Mouse (Mus musculus): ENCODE measurements at regions not wholly inside any gene's neighbourhood (a gene's known extent, or its start where the extent isn't known, plus 50 kb on each side); places are given as distances from the start of the nearest gene placed in this dataset.

DNA sequence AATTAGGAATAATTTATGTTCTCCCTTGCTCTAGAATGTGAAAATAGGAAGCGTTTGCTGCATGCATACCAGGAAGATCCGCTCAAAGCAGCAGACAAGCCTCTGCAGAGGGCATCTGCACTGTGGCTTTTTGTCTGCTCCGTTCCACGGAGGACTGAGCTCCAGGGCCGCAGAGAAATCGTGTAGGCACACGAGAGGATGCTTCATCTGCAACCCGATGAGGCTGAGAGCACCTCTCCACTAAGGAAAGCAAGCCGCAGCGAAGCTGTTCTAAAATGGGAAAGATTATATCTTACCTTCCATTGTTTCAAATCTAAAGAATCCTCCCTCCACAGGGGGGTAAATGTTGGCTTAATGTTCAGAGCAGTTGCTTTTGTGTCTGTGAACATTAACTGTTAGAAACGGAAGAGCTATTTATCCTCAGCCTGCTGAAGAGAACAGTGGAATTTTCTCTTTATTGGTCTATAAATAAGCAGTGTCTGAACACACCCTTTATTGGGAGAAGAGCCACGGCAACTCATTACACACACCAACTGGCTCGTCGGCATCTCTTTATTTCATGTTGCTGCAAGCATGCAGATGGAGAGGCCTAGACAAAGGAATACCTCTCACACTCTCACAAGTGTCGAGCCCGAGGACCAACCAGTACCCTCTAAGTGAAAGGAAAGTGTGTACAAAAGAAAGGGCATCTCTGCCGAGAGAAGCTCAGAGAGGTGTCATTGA, 414.6 kb upstream of the Hnrnpa3 start:
- H3K36me3 ChIP-seq, result no peaks in the 10 kb centered on the region
- H3K4me1 ChIP-seq, result peaks cover 3% of the 10 kb centered on the region
- H3K27ac ChIP-seq, result no peak overlapping the region
- DNase-seq (ENCODE audit: low spot score), result no peak
- H3K4me3 ChIP-seq, result no peak overlapping the region
- H3K27me3 ChIP-seq (ENCODE audit: insufficient read depth, poor library complexity, severe bottlenecking), result no peaks in the 10 kb centered on the region
- WGBS, result 70% methylated on average over 17 of the region's 17 CpGs
- no peaks in the 10 kb centered on the region for H3K9me3 ChIP-seq

- 87% methylated on average over 6 of the region's 6 CpGs for WGBS
- no peak for DNase-seq (ENCODE audit: low spot score)
Measured at GRCm38 (mm10) chr2:75245256-75245655, 413.8 kb upstream of the Hnrnpa3 start.

DNA sequence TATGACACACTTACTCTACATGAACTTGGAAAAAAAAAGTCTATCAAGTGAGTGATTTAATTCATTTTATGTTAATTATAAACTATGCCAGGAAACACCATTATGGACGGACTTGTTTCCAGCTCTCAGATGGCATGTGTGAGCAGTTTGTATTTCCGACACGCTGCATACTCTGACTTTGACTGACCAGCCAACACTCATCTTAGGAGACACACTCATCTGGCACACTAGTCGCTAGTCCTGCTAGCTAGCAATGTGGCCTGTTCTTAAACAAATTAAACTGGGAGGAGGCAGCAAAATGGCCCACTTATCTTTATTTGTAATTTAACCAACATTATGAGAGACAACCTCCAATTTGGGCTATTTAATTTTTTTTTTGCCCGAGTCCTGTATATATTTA, 413.4 kb upstream of the Hnrnpa3 start:
- no peak for DNase-seq (ENCODE audit: low spot score)
- Histone ChIP-seq H3K27ac (no peak overlapping the region), H3K9me3 (no peaks in the 10 kb centered on the region), H3K4me3 (no peak overlapping the region), H3K27me3 (ENCODE audit: insufficient read depth, poor library complexity, severe bottlenecking) (no peaks in the 10 kb centered on the region), H3K4me1 (peaks cover 3% of the 10 kb centered on the region), H3K36me3 (no peaks in the 10 kb centered on the region)
- 80% methylated on average over 5 of the region's 5 CpGs for WGBS

More at GRCm38 (mm10) chr2:75245256-75245655, 413.8 kb upstream of the Hnrnpa3 start:
- Histone ChIP-seq H3K36me3 (no peaks in the 10 kb centered on the region), H3K9me3 (no peaks in the 10 kb centered on the region), H3K4me1 (peaks cover 3% of the 10 kb centered on the region), H3K4me3 (no peak overlapping the region), H3K27ac (no peak overlapping the region), H3K27me3 (ENCODE audit: insufficient read depth, poor library complexity, severe bottlenecking) (no peaks in the 10 kb centered on the region)

DNA sequence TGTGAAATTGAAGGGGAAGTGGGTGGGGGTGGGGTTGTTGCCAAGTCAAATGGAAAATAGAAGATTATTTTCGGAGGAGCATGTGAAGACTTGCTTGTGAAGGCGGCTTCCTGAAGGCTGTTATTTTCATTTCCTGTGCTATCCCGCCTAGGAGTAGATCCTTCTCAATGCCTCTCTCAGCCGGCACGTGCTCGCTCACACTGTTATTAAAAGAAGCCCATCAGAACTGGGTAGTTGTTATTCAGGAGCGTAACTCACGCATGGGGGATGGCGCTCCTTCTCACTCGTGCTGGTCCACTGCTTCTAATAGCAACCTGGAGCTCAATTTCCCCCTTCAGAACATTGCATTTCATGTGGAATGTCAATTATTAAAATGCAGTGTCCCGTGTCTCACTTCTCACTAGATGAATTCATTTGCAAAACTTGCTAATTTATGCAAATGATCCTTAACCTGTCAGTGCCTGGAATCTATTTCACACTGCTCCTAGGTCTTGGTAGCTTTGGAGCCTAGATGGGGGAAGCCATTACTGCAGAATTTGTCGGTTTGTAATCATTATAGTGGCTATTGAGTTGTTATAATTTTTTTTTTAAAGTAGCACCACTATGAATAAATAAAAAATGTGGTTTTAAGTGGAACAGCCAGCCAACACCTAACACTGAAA, 412.8 kb upstream of the Hnrnpa3 start:
- Histone ChIP-seq H3K9me3 (no peaks in the 10 kb centered on the region), H3K36me3 (no peaks in the 10 kb centered on the region), H3K4me3 (no peak overlapping the region), H3K4me1 (peaks cover 3% of the 10 kb centered on the region), H3K27ac (no peak overlapping the region), H3K27me3 (ENCODE audit: insufficient read depth, poor library complexity, severe bottlenecking) (no peaks in the 10 kb centered on the region)
- DNase-seq (ENCODE audit: low spot score), result no peak
- WGBS, result 32% methylated on average over 12 of the region's 12 CpGs

DNA sequence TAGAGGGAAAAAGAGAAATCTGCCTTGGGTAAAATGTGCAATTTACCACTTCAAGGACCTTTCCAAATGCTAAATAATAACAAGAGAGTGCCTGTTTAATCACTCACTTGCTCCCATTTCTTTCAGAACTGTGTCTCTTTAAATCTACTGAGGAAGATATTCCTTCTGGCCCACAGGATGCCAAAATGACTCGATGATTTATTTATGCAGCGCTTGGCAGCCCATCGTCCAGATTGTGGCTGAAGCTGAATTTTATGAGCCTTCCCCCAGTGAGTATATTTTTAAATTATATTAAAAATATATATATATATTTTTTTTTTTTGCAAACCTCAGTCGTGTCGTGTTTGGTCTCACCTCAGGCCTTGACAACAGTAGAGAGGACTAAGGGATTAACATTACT, 410.8 kb upstream of the Hnrnpa3 start:
- H3K4me1 ChIP-seq, result peaks cover 3% of the 10 kb centered on the region
- no peaks in the 10 kb centered on the region for H3K9me3 ChIP-seq
- 56% methylated on average over 5 of the region's 5 CpGs for WGBS
- H3K36me3 ChIP-seq, result no peaks in the 10 kb centered on the region
- no peak for DNase-seq (ENCODE audit: low spot score)
- no peak overlapping the region for H3K4me3 ChIP-seq
- no peak overlapping the region for H3K27ac ChIP-seq
- H3K27me3 ChIP-seq (ENCODE audit: insufficient read depth, poor library complexity, severe bottlenecking), result no peaks in the 10 kb centered on the region

- Histone ChIP-seq H3K9me3 (no peaks in the 10 kb centered on the region), H3K27me3 (ENCODE audit: insufficient read depth, poor library complexity, severe bottlenecking) (no peaks in the 10 kb centered on the region), H3K36me3 (no peaks in the 10 kb centered on the region), H3K4me1 (no peaks in the 10 kb centered on the region), H3K4me3 (no peak overlapping the region), H3K27ac (no peak overlapping the region)
- no peak for DNase-seq (ENCODE audit: low spot score)
- 85% methylated on average over 1 of the region's 1 CpGs for WGBS
Measured at GRCm38 (mm10) chr2:75250507-75250906, 408.6 kb upstream of the Hnrnpa3 start.

- H3K4me3 ChIP-seq, result no peak overlapping the region
- 88% methylated on average over 8 of the region's 8 CpGs for WGBS
- no peak for DNase-seq (ENCODE audit: low spot score)
- no peaks in the 10 kb centered on the region for H3K9me3 ChIP-seq
- no peaks in the 10 kb centered on the region for H3K36me3 ChIP-seq
- no peaks in the 10 kb centered on the region for H3K27me3 ChIP-seq (ENCODE audit: insufficient read depth, poor library complexity, severe bottlenecking)
- H3K27ac ChIP-seq, result no peak overlapping the region
- H3K4me1 ChIP-seq, result no peaks in the 10 kb centered on the region
Measured at GRCm38 (mm10) chr2:75252829-75253228, 406.2 kb upstream of the Hnrnpa3 start.

GRCm38 (mm10) chr2:75265218-75265617, 393.8 kb upstream of the Hnrnpa3 start:
- no peak for DNase-seq (ENCODE audit: low spot score)
- H3K27me3 ChIP-seq (ENCODE audit: insufficient read depth, poor library complexity, severe bottlenecking), result no peaks in the 10 kb centered on the region
- no peaks in the 10 kb centered on the region for H3K9me3 ChIP-seq
- H3K27ac ChIP-seq, result no peak overlapping the region
- H3K4me1 ChIP-seq, result peaks cover 4% of the 10 kb centered on the region; the same call in 1 of the 2 replicates
- H3K4me3 ChIP-seq, result no peak overlapping the region
- 75% methylated on average over 7 of the region's 7 CpGs for WGBS
- H3K36me3 ChIP-seq, result no peaks in the 10 kb centered on the region

DNA sequence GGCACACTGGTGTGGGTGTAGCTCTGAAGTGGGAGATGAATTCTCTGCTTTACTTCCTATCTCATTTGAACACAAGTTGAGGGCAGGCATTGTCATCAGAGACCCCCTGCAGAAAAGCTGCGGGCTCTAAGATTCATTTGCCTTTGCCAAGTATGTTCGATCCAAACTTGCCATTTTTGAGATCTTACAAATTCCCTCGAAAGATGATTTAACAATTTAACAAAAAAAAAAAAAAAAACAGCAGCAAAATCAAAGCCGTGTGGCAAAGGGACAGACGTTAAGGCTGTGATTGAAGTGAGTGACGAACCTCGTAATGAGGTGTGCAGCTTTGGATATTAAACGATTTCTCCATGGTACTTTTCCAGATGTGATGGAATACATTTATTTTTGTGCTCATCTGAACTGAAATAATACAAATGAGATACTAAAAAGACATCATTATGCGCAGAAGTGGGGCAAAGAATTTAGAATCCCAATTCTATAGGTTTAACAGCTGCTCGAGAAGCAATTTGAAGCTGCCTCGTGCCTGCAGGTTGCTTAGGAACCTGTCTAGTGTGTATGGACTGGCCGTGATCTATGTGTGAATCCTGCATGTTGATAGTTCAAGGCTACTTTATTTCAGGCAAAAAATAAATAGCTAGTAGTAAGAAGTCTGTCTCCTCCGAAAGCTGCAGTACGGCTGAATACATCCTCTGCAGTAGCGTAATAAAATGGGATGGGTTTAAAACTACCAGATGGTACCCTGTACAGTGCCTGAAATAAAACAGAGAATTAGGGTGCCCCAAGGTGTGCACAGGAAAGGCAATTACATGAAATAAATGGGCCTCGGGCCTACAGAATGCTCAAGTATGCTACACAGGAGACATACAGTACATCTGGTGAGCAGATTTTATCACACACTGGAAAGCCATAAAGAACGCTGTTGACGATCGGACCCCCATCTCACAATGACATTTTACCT, 393.0 kb upstream of the Hnrnpa3 start:
- Histone ChIP-seq H3K4me3 (no peak overlapping the region), H3K27ac (no peak overlapping the region), H3K27me3 (ENCODE audit: insufficient read depth, poor library complexity, severe bottlenecking) (no peaks in the 10 kb centered on the region), H3K9me3 (no peaks in the 10 kb centered on the region), H3K36me3 (no peaks in the 10 kb centered on the region), H3K4me1 (peaks cover 4% of the 10 kb centered on the region; the same call in 1 of the 2 replicates)
- WGBS, result 82% methylated on average over 19 of the region's 19 CpGs
- DNase-seq (ENCODE audit: low spot score), result no peak

DNA sequence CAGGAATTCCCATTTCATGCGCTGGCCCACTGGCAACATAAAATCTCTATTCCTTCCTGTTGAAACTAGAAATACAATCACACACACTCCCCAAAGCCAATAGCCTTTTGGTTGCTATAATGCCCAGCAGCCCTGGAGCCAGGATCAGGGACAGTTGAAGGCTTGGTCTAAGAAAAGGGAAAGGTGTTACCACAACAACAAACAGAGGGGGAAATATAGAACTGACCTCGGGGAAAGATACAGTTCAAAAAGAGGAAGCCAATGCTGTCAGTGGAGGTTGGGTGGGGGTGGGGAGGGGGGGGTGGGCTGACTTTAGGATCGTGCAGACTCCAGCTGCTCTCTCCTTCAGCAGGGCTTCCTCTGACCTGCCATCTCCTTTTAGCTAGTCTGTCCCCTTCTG, 391.1 kb upstream of the Hnrnpa3 start:
- Histone ChIP-seq H3K4me1 (peaks cover 4% of the 10 kb centered on the region; the same call in 1 of the 2 replicates), H3K27me3 (ENCODE audit: insufficient read depth, poor library complexity, severe bottlenecking) (no peaks in the 10 kb centered on the region), H3K9me3 (no peaks in the 10 kb centered on the region), H3K4me3 (no peak overlapping the region), H3K36me3 (no peaks in the 10 kb centered on the region), H3K27ac (no peak overlapping the region)
- DNase-seq (ENCODE audit: low spot score), result no peak
- 55% methylated on average over 3 of the region's 3 CpGs for WGBS

GRCm38 (mm10) chr2:75269446-75269845, 389.6 kb upstream of the Hnrnpa3 start:
- Histone ChIP-seq H3K27me3 (ENCODE audit: insufficient read depth, poor library complexity, severe bottlenecking) (no peaks in the 10 kb centered on the region), H3K36me3 (no peaks in the 10 kb centered on the region), H3K4me1 (peaks cover 4% of the 10 kb centered on the region; the same call in 1 of the 2 replicates), H3K9me3 (no peaks in the 10 kb centered on the region), H3K4me3 (no peak overlapping the region), H3K27ac (no peak overlapping the region)
- 67% methylated on average over 8 of the region's 8 CpGs for WGBS
- no peak for DNase-seq (ENCODE audit: low spot score)

- Histone ChIP-seq H3K36me3 (no peaks in the 10 kb centered on the region), H3K9me3 (no peaks in the 10 kb centered on the region), H3K4me1 (peaks cover 4% of the 10 kb centered on the region; the same call in 1 of the 2 replicates), H3K4me3 (no peak overlapping the region), H3K27me3 (ENCODE audit: insufficient read depth, poor library complexity, severe bottlenecking) (no peaks in the 10 kb centered on the region), H3K27ac (no peak overlapping the region)
- WGBS, result 34% methylated on average over 4 of the region's 4 CpGs
- no peak for DNase-seq (ENCODE audit: low spot score)
Measured at GRCm38 (mm10) chr2:75270115-75270514, 388.9 kb upstream of the Hnrnpa3 start.

DNA sequence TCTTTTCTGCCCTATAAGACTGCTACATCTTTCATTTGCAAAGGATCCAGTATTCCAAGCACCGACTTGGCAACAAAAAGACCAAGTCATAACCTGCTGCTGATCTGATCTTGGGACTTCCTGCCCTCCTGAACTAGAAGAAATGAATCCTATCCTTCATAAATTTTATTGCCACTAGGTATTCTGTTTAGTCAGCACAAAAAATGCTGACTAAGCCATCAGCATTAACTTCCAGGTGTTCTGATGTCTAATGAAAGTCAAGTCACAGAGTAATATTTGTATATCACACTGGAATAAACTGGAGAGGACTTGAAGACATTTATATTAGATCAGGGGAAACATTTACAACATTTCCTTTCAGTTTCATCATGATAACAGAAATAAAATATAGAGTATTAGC, 371.2 kb upstream of the Hnrnpa3 start:
- WGBS, result 86% methylated on average over 1 of the region's 1 CpGs
- no peaks in the 10 kb centered on the region for H3K4me1 ChIP-seq

More for the DNA sequence above, 371.2 kb upstream of the Hnrnpa3 start:
- no peaks in the 10 kb centered on the region for H3K27me3 ChIP-seq (ENCODE audit: insufficient read depth, poor library complexity, severe bottlenecking)
- no peak overlapping the region for H3K27ac ChIP-seq
- no peak for DNase-seq (ENCODE audit: low spot score)
- no peaks in the 10 kb centered on the region for H3K36me3 ChIP-seq
- H3K9me3 ChIP-seq, result no peaks in the 10 kb centered on the region
- H3K4me3 ChIP-seq, result no peak overlapping the region
